In the genomic region with DNA sequence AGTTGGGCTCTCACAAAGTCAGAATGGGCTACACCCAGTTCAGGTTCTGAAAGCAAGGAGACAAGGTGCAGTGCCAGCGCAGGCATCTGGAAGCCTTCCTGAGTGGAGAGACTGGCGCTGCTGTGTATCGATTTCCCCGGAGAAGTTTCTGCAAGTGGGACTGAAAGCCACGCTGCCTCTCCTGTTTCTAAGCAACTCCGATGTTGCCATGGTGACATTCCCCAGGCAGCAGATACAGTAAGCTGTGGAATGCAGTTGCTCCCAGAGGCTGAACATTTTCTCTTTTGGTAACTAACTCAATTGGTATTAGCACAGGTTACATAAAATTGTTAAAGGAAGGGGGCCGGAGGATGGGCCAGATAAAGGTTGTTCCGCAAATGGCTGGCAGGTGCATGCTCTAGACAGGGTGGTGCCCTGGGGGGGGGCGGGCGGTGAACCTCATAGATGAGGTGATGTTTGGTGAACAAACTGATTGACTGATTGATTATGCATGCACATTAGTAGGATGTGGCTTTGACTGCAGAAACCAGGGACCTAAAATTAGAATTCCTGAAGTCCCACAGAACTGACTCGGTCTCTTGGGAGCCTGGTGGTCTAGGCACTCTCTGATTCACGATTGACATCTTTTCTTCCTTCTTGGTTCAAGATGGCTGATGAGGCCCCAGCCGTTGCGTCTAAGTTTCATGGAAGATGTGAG, we compare ENCODE assay signal across 9 mouse cellular contexts. TPM values are rescaled to one million over a fixed set of nuclear protein-coding genes. Genes with fewer than 3 reads are reported as not detected.
DNase-seq lines count a peak whose midpoint lies in the region; ATAC-seq lines count a peak whose summit lies in the region.
"Had no signal": no experiment of that assay in that cellular context is flagged by ENCODE, and none has a peak within 500 bp of the region (broad histone marks: within the 10 kb centered on the region; RNA-seq: fewer than 3 reads in every experiment).

No protein-coding gene starts in this region.

- H3K27me3 ChIP-seq in embryonic facial prominence, embryonic 15.5 days, result no peaks in the 10 kb centered on the region
- no peaks in the 10 kb centered on the region for H3K27me3 ChIP-seq in midbrain, embryonic 11.5 days (ENCODE audit: control insufficient read depth, insufficient read depth, low read length)
- no peaks in the 10 kb centered on the region for H3K27me3 ChIP-seq in stomach, embryonic 16.5 days (ENCODE audit: control insufficient read depth, insufficient read depth, low read length)

- DNase-seq in 3T3-L1 (ENCODE audit: low read depth, low spot score), result peak; percentile 57
- DNase-seq in B cell, adult 2 months, result peak; percentile 57 to 65
- peak; percentile 68 for DNase-seq in heart, postnatal 4 days
- DNase-seq in layer of hippocampus, postnatal 36 days, result peak; percentile 85
- DNase-seq in midbrain, embryonic 11.5 days (ENCODE audit: low spot score, missing footprints), result peak; percentile 97

- no peaks in the 10 kb centered on the region for H3K9me3 ChIP-seq in embryonic facial prominence, embryonic 15.5 days (replicated peaks)
- no peaks in the 10 kb centered on the region for H3K9me3 ChIP-seq in midbrain, embryonic 11.5 days (ENCODE audit: control insufficient read depth, low read length)
- H3K9me3 ChIP-seq in stomach, embryonic 16.5 days (replicated peaks; ENCODE audit: control insufficient read depth, low read length), result no peaks in the 10 kb centered on the region

- WGBS in embryonic facial prominence, embryonic 15.5 days, result 36% methylated on average over 14 of the region's 14 CpGs
- 29% methylated on average over 14 of the region's 14 CpGs for WGBS in midbrain, embryonic 11.5 days
- 52% methylated on average over 14 of the region's 14 CpGs for WGBS in stomach, embryonic 16.5 days

- H3K4me2 ChIP-seq in embryonic facial prominence, embryonic 15.5 days (replicated peaks), result 0 out of 2 replicates have a peak overlapping the region, but pooled peaks have one; percentile 8
- peak overlapping the region; percentile 40 for H3K4me2 ChIP-seq in midbrain, embryonic 11.5 days
- H3K4me2 ChIP-seq in stomach, embryonic 16.5 days (ENCODE audit: low read depth, low read length), result 0 out of 2 replicates have a peak overlapping the region, but pooled peaks have one; percentile 11

- H3K9ac ChIP-seq in embryonic facial prominence, embryonic 15.5 days, result no peak overlapping the region
- H3K9ac ChIP-seq in midbrain, embryonic 11.5 days (ENCODE audit: low read length), result peak overlapping the region; percentile 21; the same call in 1 of the 2 replicates
- H3K9ac ChIP-seq in stomach, embryonic 16.5 days (ENCODE audit: low read length), result 0 out of 2 replicates have a peak overlapping the region, but pooled peaks have one; percentile 1

- H3K36me3 ChIP-seq in embryonic facial prominence, embryonic 15.5 days, result no peaks in the 10 kb centered on the region
- H3K36me3 ChIP-seq in midbrain, embryonic 11.5 days (ENCODE audit: control insufficient read depth, insufficient read depth, low read length), result no peaks in the 10 kb centered on the region
- H3K36me3 ChIP-seq in stomach, embryonic 16.5 days (ENCODE audit: control insufficient read depth, insufficient read depth, low read length), result no peaks in the 10 kb centered on the region

- peaks cover 74% of the 10 kb centered on the region for H3K4me1 ChIP-seq in embryonic facial prominence, embryonic 15.5 days
- peaks cover 52% of the 10 kb centered on the region for H3K4me1 ChIP-seq in midbrain, embryonic 11.5 days (ENCODE audit: control insufficient read depth, insufficient read depth, low read length)
- peaks cover 69% of the 10 kb centered on the region for H3K4me1 ChIP-seq in stomach, embryonic 16.5 days (ENCODE audit: control insufficient read depth, insufficient read depth, low read length)

- H3K27ac ChIP-seq in embryonic facial prominence, embryonic 15.5 days (replicated peaks), result peak overlapping the region; percentile 49; the same call in 1 of the 2 replicates
- H3K27ac ChIP-seq in midbrain, embryonic 11.5 days (ENCODE audit: low read depth, low read length), result peak overlapping the region; percentile 67
- peak overlapping the region; percentile 34; the same call in 1 of the 2 replicates for H3K27ac ChIP-seq in stomach, embryonic 16.5 days (ENCODE audit: low read length)

- ATAC-seq in embryonic facial prominence, embryonic 15.5 days (ENCODE audit: insufficient number of reproducible peaks, low FRiP score, low TSS enrichment, low read depth), result no peak
- peak; percentile 80 for ATAC-seq in midbrain, embryonic 11.5 days (ENCODE audit: low FRiP score)
- ATAC-seq in stomach, embryonic 16.5 days (ENCODE audit: insufficient read depth, low FRiP score), result no peak
- no peak for ATAC-seq in granulocyte monocyte progenitor cell, adult 5-6 weeks (replicated peaks; ENCODE audit: poor library complexity, severe bottlenecking)

- no peak overlapping the region for H3K4me3 ChIP-seq in embryonic facial prominence, embryonic 15.5 days (replicated peaks)
- H3K4me3 ChIP-seq in midbrain, embryonic 11.5 days (ENCODE audit: low read depth, low read length), result peak overlapping the region; percentile 10
- no peak overlapping the region for H3K4me3 ChIP-seq in stomach, embryonic 16.5 days (replicated peaks; ENCODE audit: low read length)
- H3K4me3 ChIP-seq: erythroblast, embryonic 14.5 days had no signal

RNA-seq across cellular contexts. Expression of gene Psap, which starts 8.4 kb away (rescaled TPM):
- 165 and 167 TPM in 2 replicates for polyA plus RNA-seq in embryonic facial prominence, embryonic 15.5 days (2015; fragmentation: Nextera tagmentation; extraction: Ambion mirVana)
- total RNA-seq in heart, postnatal 4 days (2021), result 100 to 1,000 TPM; 554 to 566 TPM
- 1,000 to 10,000 TPM; 1,330 to 1,401 TPM for total RNA-seq in layer of hippocampus, postnatal 36 days (2021)
- 77.3 and 83.9 TPM in 2 replicates for polyA plus RNA-seq in midbrain, embryonic 11.5 days (2014; fragmentation: Nextera tagmentation; extraction: Ambion mirVana)
- 194 and 198 TPM in 2 replicates for polyA plus RNA-seq in stomach, embryonic 16.5 days (2015; fragmentation: Nextera tagmentation; extraction: Ambion mirVana)
- 263 and 293 TPM in 2 replicates for total RNA-seq in granulocyte monocyte progenitor cell, adult 5-6 weeks (2014; fragmentation: Nextera tagmentation)
- total RNA-seq in granulocyte monocyte progenitor cell, adult 5-6 weeks (2017), result 243 and 253 TPM in 2 replicates
